Mouse (Mus musculus): ENCODE data around the gene Col15a1. TPM values are rescaled to one million over a fixed set of nuclear protein-coding genes. Genes with fewer than 3 reads are reported as not detected.

Col15a1 gene
- total RNA-seq, 1 experiment = 0.31 TPM

DNA sequence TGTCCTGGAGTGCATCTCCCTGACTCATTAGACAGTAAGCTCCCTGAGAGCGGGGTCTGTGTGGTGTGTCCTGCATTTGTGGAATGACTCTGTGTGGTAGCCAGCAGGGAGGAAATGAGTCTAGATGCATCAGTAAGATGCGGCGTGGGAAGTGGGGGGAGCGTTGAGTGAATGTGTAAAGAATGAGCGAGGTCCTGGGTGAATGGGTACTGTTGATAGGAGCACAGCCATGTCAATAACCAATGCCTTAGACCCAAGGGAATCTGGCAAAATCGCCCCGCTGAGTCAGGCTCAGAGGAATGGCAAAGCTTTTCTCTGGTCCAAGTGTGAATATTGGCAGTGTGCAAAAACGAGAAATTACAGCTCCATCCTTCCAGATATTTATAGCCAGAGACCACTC lies 30.9 kb upstream of the Col15a1 start:
- H3K4me3 ChIP-seq (ENCODE audit: insufficient read depth in 1 of 2, low read depth in 1 of 2, low read length in 2 of 2, poor library complexity in 1 of 2, severe bottlenecking in 1 of 2) = no peak overlapping the region
- TF ChIP-seq HCFC1 (IDR thresholded peaks at IDR 0.05; ENCODE audit: borderline replicate concordance, insufficient read depth, low read length) = no peak
- no peak for TF ChIP-seq ZNF384 (IDR thresholded peaks at IDR 0.05; ENCODE audit: low read depth, low read length)
- no peak for TF ChIP-seq CHD2 (IDR thresholded peaks at IDR 0.05; ENCODE audit: low read depth, low read length)
- in situ Hi-C loops (cut with MboI; ENCODE audit: low sequenced_read_pairs in 2 of 2, unreplicated experiment in 2 of 2) = no loop called here
- no peak for DNase-seq (ENCODE audit: low read depth, low spot score)
- no peak overlapping the region for H3K27ac ChIP-seq (ENCODE audit: insufficient read depth, low read depth, low read length, poor library complexity, severe bottlenecking)
- H3K4me1 ChIP-seq (ENCODE audit: control insufficient read depth in 2 of 2, insufficient read depth in 2 of 2, low read length in 2 of 2, poor library complexity in 1 of 2) = no peaks in the 10 kb centered on the region
- no peaks in the 10 kb centered on the region for H3K36me3 ChIP-seq (ENCODE audit: control insufficient read depth, insufficient read depth, low read length, poor library complexity, severe bottlenecking)
- H3K9me3 ChIP-seq (ENCODE audit: control insufficient read depth, insufficient read depth, low read depth, low read length) = no peaks in the 10 kb centered on the region
- no peak overlapping the region for H3K9ac ChIP-seq (ENCODE audit: insufficient read depth, low read depth, low read length, poor library complexity, severe bottlenecking)

DNA sequence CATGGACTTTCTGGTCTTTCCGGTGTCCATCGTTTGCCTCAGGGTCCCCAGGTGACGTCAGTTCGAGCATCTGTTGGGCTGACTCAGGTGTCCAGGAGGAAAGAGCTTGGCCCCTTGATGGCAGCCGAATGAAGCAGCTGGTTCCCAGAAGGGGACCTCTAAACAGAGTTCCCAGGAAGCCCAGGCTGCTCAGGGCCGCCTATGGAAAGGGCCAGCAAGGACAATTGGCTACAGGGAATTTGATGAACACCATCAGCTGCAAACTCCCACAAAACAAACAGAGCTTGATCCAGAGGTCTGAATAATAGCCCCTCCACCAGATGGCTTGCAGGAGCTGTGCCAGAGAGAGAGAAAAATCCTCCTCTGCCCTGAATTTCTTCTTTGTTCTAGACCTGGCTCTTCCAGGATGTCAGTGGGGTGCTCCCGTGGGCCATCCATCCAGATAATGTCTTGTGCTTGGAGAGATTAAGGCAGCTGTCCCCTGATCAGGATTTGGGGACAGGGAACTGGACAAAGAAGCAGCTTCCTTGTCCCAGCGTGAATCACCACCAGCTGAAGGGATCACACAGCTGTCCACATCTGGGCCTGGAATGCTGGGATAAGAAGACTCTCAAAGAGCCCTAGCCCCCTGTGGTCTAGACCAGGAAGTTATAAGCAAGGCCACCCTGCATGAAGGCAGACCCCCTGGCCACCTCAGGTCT lies 29.6 kb upstream of the Col15a1 start:
- Histone ChIP-seq H3K27ac (ENCODE audit: insufficient read depth, low read depth, low read length, poor library complexity, severe bottlenecking) (no peak overlapping the region), H3K9me3 (ENCODE audit: control insufficient read depth, insufficient read depth, low read depth, low read length) (no peaks in the 10 kb centered on the region), H3K4me1 (ENCODE audit: control insufficient read depth in 2 of 2, insufficient read depth in 2 of 2, low read length in 2 of 2, poor library complexity in 1 of 2) (no peaks in the 10 kb centered on the region), H3K36me3 (ENCODE audit: control insufficient read depth, insufficient read depth, low read length, poor library complexity, severe bottlenecking) (no peaks in the 10 kb centered on the region), H3K4me3 (ENCODE audit: insufficient read depth in 1 of 2, low read depth in 1 of 2, low read length in 2 of 2, poor library complexity in 1 of 2, severe bottlenecking in 1 of 2) (no peak overlapping the region), H3K9ac (ENCODE audit: insufficient read depth, low read depth, low read length, poor library complexity, severe bottlenecking) (no peak overlapping the region)
- no peak for DNase-seq (ENCODE audit: low read depth, low spot score)
- TF ChIP-seq MAFK (IDR thresholded peaks at IDR 0.05; ENCODE audit: insufficient read depth, low read depth, low read length) (no peak), ZC3H11A (IDR thresholded peaks at IDR 0.05; ENCODE audit: borderline replicate concordance, low read depth, low read length) (no peak), ZNF384 (IDR thresholded peaks at IDR 0.05; ENCODE audit: low read depth, low read length) (no peak), HCFC1 (IDR thresholded peaks at IDR 0.05; ENCODE audit: borderline replicate concordance, insufficient read depth, low read length) (no peak), CHD2 (IDR thresholded peaks at IDR 0.05; ENCODE audit: low read depth, low read length) (no peak)
- in situ Hi-C loops (cut with MboI; ENCODE audit: low sequenced_read_pairs in 2 of 2, unreplicated experiment in 2 of 2) = no loop called here

DNA sequence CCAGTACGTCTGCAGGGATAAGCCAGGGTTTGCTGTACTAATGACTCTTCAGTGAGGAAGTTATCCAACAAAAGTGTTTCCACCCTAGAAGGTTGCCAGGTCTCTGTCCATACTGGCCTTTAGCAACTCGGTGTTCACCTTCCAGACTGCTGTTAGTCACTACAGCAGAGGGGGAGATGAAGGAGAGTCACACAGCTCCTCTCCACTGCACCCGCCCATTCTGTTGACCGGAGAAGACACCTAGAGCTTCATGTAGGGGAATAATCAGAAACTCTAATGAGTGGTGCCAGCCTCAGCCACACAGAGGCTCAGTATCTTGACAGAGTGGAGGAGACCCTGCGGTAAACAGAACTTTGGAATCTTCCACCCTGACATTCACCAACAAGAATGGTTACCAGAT lies 28.4 kb upstream of the Col15a1 start:
- Histone ChIP-seq H3K27ac (ENCODE audit: insufficient read depth, low read depth, low read length, poor library complexity, severe bottlenecking) (no peak overlapping the region), H3K9me3 (ENCODE audit: control insufficient read depth, insufficient read depth, low read depth, low read length) (no peaks in the 10 kb centered on the region), H3K4me1 (ENCODE audit: control insufficient read depth in 2 of 2, insufficient read depth in 2 of 2, low read length in 2 of 2, poor library complexity in 1 of 2) (no peaks in the 10 kb centered on the region), H3K9ac (ENCODE audit: insufficient read depth, low read depth, low read length, poor library complexity, severe bottlenecking) (no peak overlapping the region), H3K36me3 (ENCODE audit: control insufficient read depth, insufficient read depth, low read length, poor library complexity, severe bottlenecking) (no peaks in the 10 kb centered on the region), H3K4me3 (ENCODE audit: insufficient read depth in 1 of 2, low read depth in 1 of 2, low read length in 2 of 2, poor library complexity in 1 of 2, severe bottlenecking in 1 of 2) (no peak overlapping the region)
- TF ChIP-seq MAFK (IDR thresholded peaks at IDR 0.05; ENCODE audit: insufficient read depth, low read depth, low read length) = no peak
- TF ChIP-seq ZC3H11A (IDR thresholded peaks at IDR 0.05; ENCODE audit: borderline replicate concordance, low read depth, low read length) = no peak
- no peak for TF ChIP-seq CHD2 (IDR thresholded peaks at IDR 0.05; ENCODE audit: low read depth, low read length)
- no peak for TF ChIP-seq ZNF384 (IDR thresholded peaks at IDR 0.05; ENCODE audit: low read depth, low read length)
- TF ChIP-seq HCFC1 (IDR thresholded peaks at IDR 0.05; ENCODE audit: borderline replicate concordance, insufficient read depth, low read length) = no peak
- in situ Hi-C loops (cut with MboI; ENCODE audit: low sequenced_read_pairs in 2 of 2, unreplicated experiment in 2 of 2) = no loop called here
- no peak for DNase-seq (ENCODE audit: low read depth, low spot score)

DNA sequence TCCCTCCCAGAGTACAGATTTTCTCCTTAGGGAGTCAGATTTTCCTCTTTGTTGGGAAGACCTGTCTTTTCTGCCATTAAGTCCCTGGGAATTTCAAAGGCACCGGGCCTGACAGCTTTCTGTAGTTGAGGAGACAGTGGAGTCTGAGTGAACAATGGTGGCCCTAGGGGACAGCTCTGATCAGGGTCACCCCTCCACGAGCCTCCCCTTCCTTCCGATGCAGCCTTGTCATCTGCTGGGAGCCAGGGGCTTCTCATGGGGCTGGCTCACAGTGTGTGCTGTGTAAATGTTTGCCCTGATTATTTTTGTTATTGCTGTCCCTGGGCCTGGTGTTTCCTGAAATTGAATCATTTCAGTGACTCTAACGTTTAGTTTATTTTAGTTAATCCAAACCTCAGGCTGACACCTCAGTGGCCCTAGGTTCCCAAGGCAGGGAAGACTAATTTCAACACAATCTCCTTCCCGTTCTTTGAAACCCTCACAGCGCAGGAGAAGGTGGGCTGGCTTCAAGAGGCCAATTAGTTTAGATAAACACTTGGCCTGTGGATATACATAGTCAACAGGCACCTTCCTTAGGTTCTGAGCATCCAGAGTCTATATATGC lies 23.8 kb upstream of the Col15a1 start:
- no peak overlapping the region for H3K27ac ChIP-seq (ENCODE audit: insufficient read depth, low read depth, low read length, poor library complexity, severe bottlenecking)
- no peak for DNase-seq (ENCODE audit: low read depth, low spot score)
- in situ Hi-C loops (cut with MboI; ENCODE audit: low sequenced_read_pairs in 2 of 2, unreplicated experiment in 2 of 2) = no loop called here
- no peaks in the 10 kb centered on the region for H3K4me1 ChIP-seq (ENCODE audit: control insufficient read depth in 2 of 2, insufficient read depth in 2 of 2, low read length in 2 of 2, poor library complexity in 1 of 2)
- H3K4me3 ChIP-seq (ENCODE audit: insufficient read depth in 1 of 2, low read depth in 1 of 2, low read length in 2 of 2, poor library complexity in 1 of 2, severe bottlenecking in 1 of 2) = no peak overlapping the region
- TF ChIP-seq HCFC1 (IDR thresholded peaks at IDR 0.05; ENCODE audit: borderline replicate concordance, insufficient read depth, low read length) (no peak), MAFK (IDR thresholded peaks at IDR 0.05; ENCODE audit: insufficient read depth, low read depth, low read length) (no peak), ZC3H11A (IDR thresholded peaks at IDR 0.05; ENCODE audit: borderline replicate concordance, low read depth, low read length) (no peak), CHD2 (IDR thresholded peaks at IDR 0.05; ENCODE audit: low read depth, low read length) (no peak)
- no peaks in the 10 kb centered on the region for H3K9me3 ChIP-seq (ENCODE audit: control insufficient read depth, insufficient read depth, low read depth, low read length)
- no peak overlapping the region for H3K9ac ChIP-seq (ENCODE audit: insufficient read depth, low read depth, low read length, poor library complexity, severe bottlenecking)
- no peaks in the 10 kb centered on the region for H3K36me3 ChIP-seq (ENCODE audit: control insufficient read depth, insufficient read depth, low read length, poor library complexity, severe bottlenecking)

Data from ES-E14 (cell line).